Mouse (Mus musculus) heart, embryonic 11.5 days (tissue): Measurements from ENCODE around the gene Wdr93. TPM values are rescaled to one million over a fixed set of nuclear protein-coding genes. Genes with fewer than 3 reads are reported as not detected.
"Not testable (repeated sequence)": the region's sequence is repeated elsewhere in the genome, so short reads cannot be mapped to it uniquely, and the experiment has no call there.

Source experiments
- ATAC-seq: fragments of 200-750 bp; cut with Nextera tagmentation; replicated peaks from 2 replicates; pipeline ENCODE4 v1.8.0; 2017; ENCODE audit warnings: moderate library complexity; ENCODE audit not compliant: insufficient number of reproducible peaks, low FRiP score, low TSS enrichment
- H3K27ac ChIP-seq: fragments of 300-500 bp; sonication (generic); 2 replicates; pipeline ENCODE4 v1.5.1; 2014; ENCODE audit warnings: mild to moderate bottlenecking, low read depth, low read length
- H3K27me3 ChIP-seq: fragments of 300-500 bp; sonication (generic); 2 replicates; pipeline ENCODE4 v1.6.1; 2014; ENCODE audit warnings: mild to moderate bottlenecking, low read length, mixed read lengths; ENCODE audit not compliant: control insufficient read depth, insufficient read depth
- H3K36me3 ChIP-seq: fragments of 300-500 bp; sonication (generic); 2 replicates; pipeline ENCODE4 v1.6.1; 2014; ENCODE audit warnings: mild to moderate bottlenecking, low read length, moderate library complexity, mixed read lengths; ENCODE audit not compliant: control insufficient read depth, insufficient read depth
- H3K4me1 ChIP-seq: fragments of 300-500 bp; sonication (generic); 2 replicates; pipeline ENCODE4 v1.6.1; 2014; ENCODE audit warnings: low read length; ENCODE audit not compliant: control insufficient read depth, insufficient read depth
- H3K4me2 ChIP-seq: fragments of 300-500 bp; sonication (generic); 2 replicates; pipeline ENCODE4 v1.6.1; 2014; ENCODE audit warnings: mild to moderate bottlenecking, moderate library complexity
- H3K4me3 ChIP-seq: fragments of 300-500 bp; sonication (generic); 2 replicates; pipeline ENCODE4 v1.5.1; 2014; ENCODE audit warnings: low read depth, low read length
- H3K9ac ChIP-seq: fragments of 300-500 bp; sonication (generic); 2 replicates; pipeline ENCODE4 v1.6.1; 2014; ENCODE audit warnings: mild to moderate bottlenecking, low read depth, low read length, moderate library complexity
- H3K9me3 ChIP-seq: fragments of 300-500 bp; sonication (generic); replicated peaks from 2 replicates; pipeline ENCODE4 v1.6.1; 2016; ENCODE audit warnings: low read length; ENCODE audit not compliant: control insufficient read depth
- WGBS: fragments of 180-500 bp; shearing (Covaris S2); extraction: QIAGEN DNeasy Blood & Tissue Kit; methylation state at CpG from one replicate; pipeline ENCODE4 v1.1.7; 2014; ENCODE audit not compliant: insufficient replicate concordance; 5-methylcytosine and 5-hydroxymethylcytosine counted together
- polyA plus RNA-seq: library from polyadenylated mRNA; unstranded; fragments of >200 nt; fragmentation: Nextera tagmentation; extraction: Ambion mirVana; gene quantifications from 2 replicates; pipeline ENCODE4 v1.2.1, GENCODE M21; 2014

Gene Wdr93
- polyA plus RNA-seq, 1 experiment from 2014 or later: 6.6 TPM

GRCm38 (mm10) chr7:79781826-79782515 lies 39.0 kb downstream of the Wdr93 start:
- peaks cover 7% of the 10 kb centered on the region for H3K4me1 ChIP-seq
- no peak overlapping the region for H3K9ac ChIP-seq
- no peak overlapping the region for H3K4me2 ChIP-seq
- H3K9me3 ChIP-seq: no peaks in the 10 kb centered on the region
- ATAC-seq: no peak
- H3K4me3 ChIP-seq: no peak overlapping the region
- H3K27me3 ChIP-seq: no peaks in the 10 kb centered on the region
- WGBS: 75% methylated on average over 11 of the region's 11 CpGs
- H3K27ac ChIP-seq: no peak overlapping the region
- H3K36me3 ChIP-seq: no peaks in the 10 kb centered on the region

GRCm38 (mm10) chr7:79782516-79782855 lies 39.5 kb downstream of the Wdr93 start:
- ATAC-seq: no peak
- 79% methylated on average over 2 of the region's 2 CpGs for WGBS

GRCm38 (mm10) chr7:79786295-79786694 lies 43.3 kb downstream of the Wdr93 start:
- Histone ChIP-seq H3K27me3 (peaks cover 16% of the 10 kb centered on the region), H3K4me3 (no peak overlapping the region), H3K36me3 (no peaks in the 10 kb centered on the region), H3K4me1 (peaks cover under 1% of the 10 kb centered on the region), H3K9ac (no peak overlapping the region), H3K4me2 (no peak overlapping the region), H3K9me3 (no peaks in the 10 kb centered on the region), H3K27ac (no peak overlapping the region)
- WGBS: 16% methylated on average over 6 of the region's 6 CpGs
- ATAC-seq: no peak

More at GRCm38 (mm10) chr7:79782516-79782855, 39.5 kb downstream of the Wdr93 start:
- H3K4me1 ChIP-seq: peaks cover 7% of the 10 kb centered on the region
- no peak overlapping the region for H3K4me3 ChIP-seq
- H3K9ac ChIP-seq: no peak overlapping the region
- H3K9me3 ChIP-seq: no peaks in the 10 kb centered on the region
- no peak overlapping the region for H3K27ac ChIP-seq
- H3K4me2 ChIP-seq: no peak overlapping the region
- no peaks in the 10 kb centered on the region for H3K36me3 ChIP-seq
- peaks cover 1% of the 10 kb centered on the region; the same call in 1 of the 2 replicates for H3K27me3 ChIP-seq

GRCm38 (mm10) chr7:79789812-79790211 lies 46.8 kb downstream of the Wdr93 start:
- H3K36me3 ChIP-seq, H3K4me2 ChIP-seq, H3K9ac ChIP-seq, H3K4me3 ChIP-seq, H3K9me3 ChIP-seq, H3K27ac ChIP-seq, ATAC-seq: not testable (repeated sequence)
- peaks cover 50% of the 10 kb centered on the region for H3K27me3 ChIP-seq
- 19% methylated on average over 2 of the region's 2 CpGs for WGBS
- peaks cover 15% of the 10 kb centered on the region for H3K4me1 ChIP-seq

- WGBS: 1% methylated on average over 76 of the region's 80 CpGs
- Histone ChIP-seq H3K9me3 (no peaks in the 10 kb centered on the region), H3K27me3 (peaks cover 54% of the 10 kb centered on the region), H3K27ac (no peak overlapping the region), H3K9ac (peak overlapping the region; percentile 56; the same call in 1 of the 2 replicates), H3K36me3 (no peaks in the 10 kb centered on the region), H3K4me1 (peaks cover 15% of the 10 kb centered on the region), H3K4me2 (peak overlapping the region; percentile 82), H3K4me3 (peak overlapping the region; percentile 49)
- peak; percentile 36 for ATAC-seq
Observed at GRCm38 (mm10) chr7:79792635-79793421, 49.9 kb downstream of the Wdr93 start.

- no peak for ATAC-seq
- Histone ChIP-seq H3K9me3 (no peaks in the 10 kb centered on the region), H3K4me2 (peak within 1 kb of the TSS; percentile 82), H3K4me3 (peak within 1 kb of the TSS; percentile 49), H3K27ac (no peak within 1 kb of the TSS), H3K36me3 (no peaks in the 10 kb centered on the region), H3K27me3 (peaks cover 56% of the 10 kb centered on the region), H3K4me1 (peaks cover 15% of the 10 kb centered on the region), H3K9ac (peak within 1 kb of the TSS; percentile 56; the same call in 1 of the 2 replicates)
- 70% methylated on average over 6 of the region's 6 CpGs for WGBS
Observed at GRCm38 (mm10) chr7:79793688-79794087, 50.7 kb downstream of the Wdr93 start, which contains the start of gene Mesp1. Gene Mesp1, minus strand, starts transcription at chr7:79793788.

- H3K4me3 ChIP-seq: no peak overlapping the region
- no peak overlapping the region for H3K9ac ChIP-seq
- ATAC-seq: no peak
- H3K36me3 ChIP-seq: no peaks in the 10 kb centered on the region
- H3K27me3 ChIP-seq: peaks cover 25% of the 10 kb centered on the region
- H3K4me2 ChIP-seq: no peak overlapping the region
- H3K4me1 ChIP-seq: no peaks in the 10 kb centered on the region
- no peaks in the 10 kb centered on the region for H3K9me3 ChIP-seq
- 16% methylated on average over 5 of the region's 5 CpGs for WGBS
- no peak overlapping the region for H3K27ac ChIP-seq
Observed at GRCm38 (mm10) chr7:79798606-79799005, 55.6 kb downstream of the Wdr93 start.

- Histone ChIP-seq H3K4me3 (no peak overlapping the region), H3K4me2 (no peak overlapping the region), H3K9ac (no peak overlapping the region), H3K27me3 (peaks cover 20% of the 10 kb centered on the region), H3K4me1 (no peaks in the 10 kb centered on the region), H3K36me3 (no peaks in the 10 kb centered on the region), H3K27ac (no peak overlapping the region), H3K9me3 (no peaks in the 10 kb centered on the region)
- 2% methylated on average over 8 of the region's 8 CpGs for WGBS
- ATAC-seq: no peak
Observed at GRCm38 (mm10) chr7:79799048-79799447, 56.1 kb downstream of the Wdr93 start.
